Mouse (Mus musculus): ENCODE data around the gene Stk32b. TPM values are rescaled to one million over a fixed set of nuclear protein-coding genes. Genes with fewer than 3 reads are reported as not detected.
A peak's percentile ranks its signal among the peaks of the same experiment; 100 is the strongest.

Gene Stk32b
- total and polyA plus RNA-seq, 2 experiments from 2014 or later: 18.9 to 22.8 TPM

DNA sequence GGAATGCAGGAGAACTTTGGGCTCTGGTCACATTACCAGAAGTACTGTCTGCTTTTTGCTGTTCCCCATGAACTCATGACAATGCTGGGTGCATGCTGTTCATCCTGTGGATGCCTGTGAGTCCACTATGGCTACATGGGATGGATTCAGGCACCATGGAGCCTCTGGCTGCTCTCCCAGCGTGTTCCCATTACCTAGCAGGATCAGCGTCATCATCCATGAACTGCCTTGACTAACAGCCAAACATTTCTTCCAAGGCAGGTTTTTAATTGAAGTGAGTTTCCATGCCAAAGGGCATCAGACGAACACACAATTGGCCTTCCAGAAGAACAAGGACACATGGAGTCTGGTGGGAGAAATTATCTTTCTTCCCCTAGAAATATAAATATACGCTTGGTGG lies 245.4 kb downstream of the Stk32b start:
- Histone ChIP-seq H3K9me3 (ENCODE audit: low read length) (no peaks in the 10 kb centered on the region), H3K4me1 (ENCODE audit: insufficient read depth) (no peaks in the 10 kb centered on the region), H3K4me2 (ENCODE audit: low read depth) (no peak overlapping the region), H3K9ac (no peak overlapping the region), H3K27me3 (ENCODE audit: insufficient read depth, low read length) (no peaks in the 10 kb centered on the region), H3K27ac (ENCODE audit: low read depth, low read length) (no peak overlapping the region), H3K36me3 (ENCODE audit: insufficient read depth) (no peaks in the 10 kb centered on the region), H3K4me3 (ENCODE audit: low read depth, low read length) (no peak overlapping the region)
- 51% methylated on average over 4 of the region's 4 CpGs for WGBS
- DNase-seq (peak; percentile 7), ATAC-seq (no peak)
- no peak for TF ChIP-seq CTCF (IDR thresholded peaks at IDR 0.05; ENCODE audit: low read depth)

DNA sequence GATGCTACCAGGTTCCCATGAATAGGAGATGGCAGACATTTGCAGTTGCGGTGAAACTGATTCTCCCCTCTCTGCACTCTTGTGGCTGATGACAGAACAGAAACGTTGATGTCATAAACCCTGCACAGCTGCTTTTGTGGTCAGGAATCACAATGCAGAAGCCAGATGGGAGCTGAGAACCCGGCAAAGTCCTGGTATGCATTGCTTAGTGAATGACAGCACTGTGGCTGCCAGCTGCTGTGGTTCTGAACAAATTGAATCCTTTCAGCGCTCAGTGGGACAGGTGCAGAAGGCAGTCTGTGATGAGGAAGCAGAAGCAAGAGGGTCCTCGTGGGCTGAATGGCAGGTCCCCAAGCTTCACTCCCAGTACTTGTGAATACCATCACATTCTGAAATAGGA lies 247.9 kb downstream of the Stk32b start:
- Histone ChIP-seq H3K4me2 (ENCODE audit: low read depth) (no peak overlapping the region), H3K27ac (ENCODE audit: low read depth, low read length) (no peak overlapping the region), H3K9me3 (ENCODE audit: low read length) (no peaks in the 10 kb centered on the region), H3K9ac (no peak overlapping the region), H3K36me3 (ENCODE audit: insufficient read depth) (no peaks in the 10 kb centered on the region), H3K4me1 (ENCODE audit: insufficient read depth) (no peaks in the 10 kb centered on the region), H3K27me3 (ENCODE audit: insufficient read depth, low read length) (no peaks in the 10 kb centered on the region), H3K4me3 (ENCODE audit: low read depth, low read length) (no peak overlapping the region)
- DNase-seq: no peak
- WGBS: 65% methylated on average over 5 of the region's 5 CpGs
- no peak for TF ChIP-seq CTCF (IDR thresholded peaks at IDR 0.05; ENCODE audit: low read depth)
- no peak for ATAC-seq

DNA sequence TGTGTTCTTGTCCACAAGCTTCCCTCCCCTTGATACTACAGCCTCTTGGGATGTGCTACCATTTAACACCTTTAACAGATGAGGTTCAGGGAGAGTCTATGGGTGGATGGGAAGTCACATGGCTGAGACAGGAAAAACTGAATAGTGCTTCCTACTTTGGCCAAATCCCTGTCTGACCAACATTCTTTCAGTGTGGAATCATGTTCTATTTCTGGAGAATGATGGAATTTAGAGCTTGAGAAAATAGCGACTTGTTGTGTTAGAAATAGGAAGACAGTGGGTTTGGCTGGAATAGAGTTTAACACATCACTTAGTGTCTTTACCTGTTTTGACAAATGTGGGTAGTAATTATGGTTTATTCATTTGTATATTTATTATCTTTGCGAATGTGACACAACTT lies 249.3 kb downstream of the Stk32b start:
- Histone ChIP-seq H3K4me3 (ENCODE audit: low read depth, low read length) (no peak overlapping the region), H3K36me3 (ENCODE audit: insufficient read depth) (no peaks in the 10 kb centered on the region), H3K4me1 (ENCODE audit: insufficient read depth) (no peaks in the 10 kb centered on the region), H3K4me2 (ENCODE audit: low read depth) (no peak overlapping the region), H3K27me3 (ENCODE audit: insufficient read depth, low read length) (no peaks in the 10 kb centered on the region), H3K27ac (ENCODE audit: low read depth, low read length) (no peak overlapping the region), H3K9me3 (ENCODE audit: low read length) (no peaks in the 10 kb centered on the region), H3K9ac (no peak overlapping the region)
- ATAC-seq (no peak), DNase-seq (no peak)
- WGBS: 85% methylated on average over 2 of the region's 2 CpGs
- TF ChIP-seq CTCF (IDR thresholded peaks at IDR 0.05; ENCODE audit: low read depth): no peak

DNA sequence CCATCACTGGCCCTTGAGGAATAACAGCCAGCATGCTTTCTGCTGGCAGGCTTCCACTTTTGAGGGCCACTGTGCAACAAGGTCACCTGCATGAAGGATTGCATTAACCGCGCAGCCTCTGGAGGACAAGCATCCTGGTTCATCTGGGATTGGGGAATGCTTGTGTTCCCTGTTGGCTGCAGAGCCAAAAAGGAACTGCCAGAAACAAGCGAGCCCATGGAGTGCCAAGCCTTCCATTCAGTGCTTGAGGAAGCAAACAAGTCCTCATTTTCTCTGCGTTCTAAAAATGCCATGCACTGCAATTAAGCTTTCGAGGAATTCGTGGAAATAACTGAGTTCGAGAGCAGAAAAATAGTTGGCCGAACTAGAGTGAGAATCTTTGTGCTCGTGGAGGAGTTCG lies 251.5 kb downstream of the Stk32b start:
- Histone ChIP-seq H3K4me1 (ENCODE audit: insufficient read depth) (no peaks in the 10 kb centered on the region), H3K4me3 (ENCODE audit: low read depth, low read length) (no peak overlapping the region), H3K27me3 (ENCODE audit: insufficient read depth, low read length) (no peaks in the 10 kb centered on the region), H3K27ac (ENCODE audit: low read depth, low read length) (no peak overlapping the region), H3K4me2 (ENCODE audit: low read depth) (no peak overlapping the region), H3K36me3 (ENCODE audit: insufficient read depth) (no peaks in the 10 kb centered on the region), H3K9me3 (ENCODE audit: low read length) (no peaks in the 10 kb centered on the region), H3K9ac (no peak overlapping the region)
- ATAC-seq (no peak), DNase-seq (peak; percentile 56)
- no peak for TF ChIP-seq CTCF (IDR thresholded peaks at IDR 0.05; ENCODE audit: low read depth)
- 48% methylated on average over 10 of the region's 10 CpGs for WGBS

DNA sequence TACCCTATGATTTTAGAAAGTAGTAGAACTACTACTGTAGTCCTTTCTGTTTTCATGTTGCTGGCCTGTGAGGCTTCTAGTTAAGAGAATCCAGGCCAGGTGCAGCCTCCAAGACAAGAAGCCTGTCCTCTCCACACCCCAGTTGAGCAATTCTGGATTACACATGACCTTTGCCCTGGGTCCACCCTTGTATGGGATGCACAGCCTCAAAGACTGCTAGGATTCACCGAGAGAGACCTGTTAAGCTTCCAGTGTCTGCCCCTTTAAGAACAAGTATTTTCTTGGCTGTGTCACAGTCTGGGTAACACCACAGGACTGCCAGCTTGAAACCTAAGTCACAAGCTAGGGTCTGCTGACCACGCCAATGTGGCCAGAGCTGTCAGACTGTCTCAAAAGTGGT lies 258.7 kb downstream of the Stk32b start:
- Histone ChIP-seq H3K4me3 (ENCODE audit: low read depth, low read length) (no peak overlapping the region), H3K4me2 (ENCODE audit: low read depth) (no peak overlapping the region), H3K4me1 (ENCODE audit: insufficient read depth) (no peaks in the 10 kb centered on the region), H3K9ac (no peak overlapping the region), H3K27ac (ENCODE audit: low read depth, low read length) (no peak overlapping the region), H3K36me3 (ENCODE audit: insufficient read depth) (peaks cover 7% of the 10 kb centered on the region; the same call in 1 of the 2 replicates), H3K9me3 (ENCODE audit: low read length) (peaks cover 7% of the 10 kb centered on the region; the same call in 1 of the 2 replicates), H3K27me3 (ENCODE audit: insufficient read depth, low read length) (no peaks in the 10 kb centered on the region)
- no peak for DNase-seq
- no peak for ATAC-seq
- WGBS: 89% methylated on average over 2 of the region's 2 CpGs
- no peak for TF ChIP-seq CTCF (IDR thresholded peaks at IDR 0.05; ENCODE audit: low read depth)

DNA sequence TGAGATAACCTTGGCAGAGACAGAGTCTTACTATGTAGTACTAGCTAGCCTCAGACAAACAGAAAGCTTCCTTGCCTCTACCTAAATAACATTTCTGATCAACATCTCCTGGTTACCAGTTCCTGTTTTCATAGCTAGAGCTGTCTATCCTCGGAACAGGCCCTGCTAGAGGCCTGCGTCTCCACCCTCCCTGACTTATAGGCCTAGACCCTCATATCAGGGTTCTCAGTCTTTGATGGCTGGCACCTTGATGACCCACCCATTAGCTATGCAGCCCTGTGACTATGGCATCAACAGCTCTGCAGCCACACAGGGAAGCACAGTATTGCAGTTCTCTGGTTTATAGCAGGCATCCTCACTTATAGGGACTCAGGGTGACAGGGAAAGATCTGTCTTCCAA lies 259.1 kb downstream of the Stk32b start:
- 88% methylated on average over 2 of the region's 2 CpGs for WGBS

DNA sequence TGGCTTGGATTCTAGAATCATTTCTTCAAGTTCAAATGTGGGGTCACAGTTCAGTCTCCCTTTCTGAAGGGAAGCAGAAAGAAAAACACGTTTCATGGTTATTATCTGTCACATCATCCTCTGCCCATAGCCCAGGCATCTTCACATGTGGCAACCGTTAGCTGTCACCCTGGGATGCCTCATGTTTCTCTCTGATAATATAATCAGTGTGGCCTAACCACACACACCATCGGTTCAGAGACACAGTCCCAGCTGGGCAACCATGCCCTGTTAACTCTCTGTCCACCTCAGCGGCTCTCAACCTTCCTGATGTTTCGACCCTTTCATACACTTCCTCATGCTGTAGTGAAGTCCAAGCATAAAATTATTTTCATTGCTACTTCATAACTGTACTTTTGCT lies 259.8 kb downstream of the Stk32b start:
- 87% methylated on average over 5 of the region's 5 CpGs for WGBS
- Histone ChIP-seq H3K4me3 (ENCODE audit: low read depth, low read length) (no peak overlapping the region), H3K9ac (no peak overlapping the region), H3K4me1 (ENCODE audit: insufficient read depth) (no peaks in the 10 kb centered on the region), H3K9me3 (ENCODE audit: low read length) (peaks cover 7% of the 10 kb centered on the region; the same call in 1 of the 2 replicates), H3K4me2 (ENCODE audit: low read depth) (no peak overlapping the region), H3K27me3 (ENCODE audit: insufficient read depth, low read length) (no peaks in the 10 kb centered on the region), H3K36me3 (ENCODE audit: insufficient read depth) (peaks cover 7% of the 10 kb centered on the region; the same call in 1 of the 2 replicates), H3K27ac (ENCODE audit: low read depth, low read length) (no peak overlapping the region)
- no peak for TF ChIP-seq CTCF (IDR thresholded peaks at IDR 0.05; ENCODE audit: low read depth)
- DNase-seq (no peak), ATAC-seq (no peak)

More for the DNA sequence above, 259.1 kb downstream of the Stk32b start:
- ATAC-seq: no peak
- TF ChIP-seq CTCF (IDR thresholded peaks at IDR 0.05; ENCODE audit: low read depth): no peak
- no peak overlapping the region for H3K9ac ChIP-seq
- H3K36me3 ChIP-seq (ENCODE audit: insufficient read depth): peaks cover 7% of the 10 kb centered on the region; the same call in 1 of the 2 replicates
- no peak overlapping the region for H3K27ac ChIP-seq (ENCODE audit: low read depth, low read length)
- DNase-seq: no peak
- H3K4me2 ChIP-seq (ENCODE audit: low read depth): no peak overlapping the region
- H3K27me3 ChIP-seq (ENCODE audit: insufficient read depth, low read length): no peaks in the 10 kb centered on the region
- peaks cover 7% of the 10 kb centered on the region; the same call in 1 of the 2 replicates for H3K9me3 ChIP-seq (ENCODE audit: low read length)
- no peaks in the 10 kb centered on the region for H3K4me1 ChIP-seq (ENCODE audit: insufficient read depth)
- H3K4me3 ChIP-seq (ENCODE audit: low read depth, low read length): no peak overlapping the region
